Mouse (Mus musculus) adrenal gland, adult (tissue): Measurements from ENCODE around the gene Amotl1.

Source experiments
- DNase-seq, 2 experiments: peaks; one replicate each; pipeline ENCODE4 v3.0.0; 2022 to 2023; ENCODE audit warnings: low spot score in 1 of 2; ENCODE audit not compliant: inconsistent age in 2 of 2

Gene Amotl1

DNA sequence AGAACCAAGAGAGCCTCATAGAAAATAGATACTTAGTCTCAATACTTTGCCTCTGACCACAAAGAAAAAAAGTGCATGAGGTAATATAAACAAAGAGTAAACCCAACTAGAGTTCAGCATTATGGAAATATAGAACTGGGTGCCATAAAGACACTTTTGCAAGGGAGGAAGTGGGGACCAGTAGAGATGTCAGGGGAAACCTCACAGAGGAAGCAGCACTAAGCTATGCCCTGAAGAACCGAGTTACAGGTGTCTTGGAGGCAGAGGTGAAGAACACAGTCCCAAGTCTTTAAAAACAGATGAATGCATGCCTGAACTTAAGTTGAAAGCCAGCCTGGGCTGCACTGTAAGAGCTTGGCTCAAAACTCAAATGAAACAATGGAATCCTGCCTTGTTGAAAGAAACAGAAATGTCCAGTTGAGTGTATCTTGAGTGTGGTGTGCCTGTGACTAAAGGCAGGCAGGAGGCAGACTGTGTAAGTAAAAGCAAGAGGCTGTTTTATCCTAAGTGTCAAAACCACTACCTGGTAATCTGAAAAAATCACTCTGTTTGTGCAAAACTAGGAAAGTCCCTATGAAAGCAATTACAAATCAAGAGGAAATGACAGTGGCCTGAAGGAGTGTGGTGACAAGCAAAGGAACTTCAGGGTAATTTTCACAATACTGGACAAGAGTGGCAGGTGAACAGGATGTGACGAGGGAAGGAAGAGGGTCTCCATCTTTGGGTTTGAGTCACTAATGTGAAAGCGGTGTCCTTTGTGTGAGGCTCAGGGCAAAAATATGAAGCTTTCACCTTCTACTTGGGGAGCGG, 145.8 kb downstream of the Amotl1 start:
- no peak for DNase-seq
